Mouse (Mus musculus): ENCODE results near the gene Fcer2a. TPM values are rescaled to one million over a fixed set of nuclear protein-coding genes. Genes with fewer than 3 reads are reported as not detected.
A peak's percentile ranks its signal among the peaks of the same experiment; 100 is the strongest.

Gene Fcer2a
- polyA plus RNA-seq, 1 experiment, result not detected

DNA sequence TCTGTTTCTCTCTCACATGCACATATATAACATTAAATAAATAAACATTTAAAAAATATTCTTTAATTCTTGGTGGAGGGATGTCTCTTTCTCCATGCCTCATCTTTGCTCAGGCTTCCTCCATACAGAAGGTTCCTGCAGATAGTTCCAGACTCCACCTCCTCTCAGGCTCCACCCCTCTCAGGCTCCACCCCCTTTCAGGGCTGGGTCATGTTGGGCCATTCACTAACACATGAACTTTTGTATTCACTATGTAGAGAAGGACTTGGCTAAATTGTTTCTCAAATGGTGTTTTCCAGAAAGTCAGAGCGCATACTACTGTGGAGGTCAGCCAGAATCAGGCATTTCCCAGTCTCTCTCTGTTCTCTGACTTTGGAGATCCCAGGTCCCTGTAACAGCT lies 7.5 kb upstream of the Fcer2a start:
- TF ChIP-seq EP300 (IDR thresholded peaks at IDR 0.05; ENCODE audit: insufficient read depth, low read depth, low read length) (no peak), POLR2A (IDR thresholded peaks at IDR 0.05; ENCODE audit: insufficient read depth, low read length) (no peak), CTCF (IDR thresholded peaks at IDR 0.05; ENCODE audit: low read depth, low read length) (no peak)
- no peaks in the 10 kb centered on the region for H3K9me3 ChIP-seq (replicated peaks; ENCODE audit: control insufficient read depth, insufficient read depth, low read length, poor library complexity, severe bottlenecking)
- H3K4me3 ChIP-seq (ENCODE audit: low read depth, low read length), result no peak overlapping the region

GRCm38 (mm10) chr8:3690774-3691173 lies 3.2 kb downstream of the Fcer2a start:
- no peak overlapping the region for H3K27ac ChIP-seq (ENCODE audit: insufficient read depth, low read length)
- no peaks in the 10 kb centered on the region for H3K36me3 ChIP-seq (ENCODE audit: control insufficient read depth, insufficient read depth, low read length, poor library complexity, severe bottlenecking)
- no peak for TF ChIP-seq CTCF (IDR thresholded peaks at IDR 0.05; ENCODE audit: low read depth, low read length)
- TF ChIP-seq POLR2A (IDR thresholded peaks at IDR 0.05; ENCODE audit: insufficient read depth, low read length), result no peak
- no peak for TF ChIP-seq EP300 (IDR thresholded peaks at IDR 0.05; ENCODE audit: insufficient read depth, low read depth, low read length)
- no peaks in the 10 kb centered on the region for H3K27me3 ChIP-seq (ENCODE audit: control insufficient read depth, insufficient read depth, low read length, poor library complexity, severe bottlenecking)
- no peaks in the 10 kb centered on the region for H3K4me1 ChIP-seq (ENCODE audit: control insufficient read depth, insufficient read depth, low read length)
- no peaks in the 10 kb centered on the region for H3K9me3 ChIP-seq (replicated peaks; ENCODE audit: control insufficient read depth, insufficient read depth, low read length, poor library complexity, severe bottlenecking)
- H3K4me3 ChIP-seq (ENCODE audit: low read depth, low read length), result no peak overlapping the region
- no peak overlapping the region for H3K9ac ChIP-seq (ENCODE audit: low read depth, poor library complexity, severe bottlenecking)

More for the DNA sequence above, 7.5 kb upstream of the Fcer2a start:
- Histone ChIP-seq H3K27me3 (ENCODE audit: control insufficient read depth, insufficient read depth, low read length, poor library complexity, severe bottlenecking) (no peaks in the 10 kb centered on the region), H3K9ac (ENCODE audit: low read depth, poor library complexity, severe bottlenecking) (no peak overlapping the region), H3K4me1 (ENCODE audit: control insufficient read depth, insufficient read depth, low read length) (no peaks in the 10 kb centered on the region), H3K36me3 (ENCODE audit: control insufficient read depth, insufficient read depth, low read length, poor library complexity, severe bottlenecking) (no peaks in the 10 kb centered on the region), H3K27ac (ENCODE audit: insufficient read depth, low read length) (no peak overlapping the region)

GRCm38 (mm10) chr8:3687537-3687936 lies 6.4 kb downstream of the Fcer2a start:
- Histone ChIP-seq H3K4me3 (ENCODE audit: low read depth, low read length) (no peak overlapping the region), H3K27ac (ENCODE audit: insufficient read depth, low read length) (no peak overlapping the region), H3K9ac (ENCODE audit: low read depth, poor library complexity, severe bottlenecking) (no peak overlapping the region), H3K4me1 (ENCODE audit: control insufficient read depth, insufficient read depth, low read length) (no peaks in the 10 kb centered on the region), H3K36me3 (ENCODE audit: control insufficient read depth, insufficient read depth, low read length, poor library complexity, severe bottlenecking) (no peaks in the 10 kb centered on the region), H3K9me3 (replicated peaks; ENCODE audit: control insufficient read depth, insufficient read depth, low read length, poor library complexity, severe bottlenecking) (no peaks in the 10 kb centered on the region), H3K27me3 (ENCODE audit: control insufficient read depth, insufficient read depth, low read length, poor library complexity, severe bottlenecking) (no peaks in the 10 kb centered on the region)
- peak; percentile 17 for TF ChIP-seq CTCF (IDR thresholded peaks at IDR 0.05; ENCODE audit: low read depth, low read length)
- TF ChIP-seq POLR2A (IDR thresholded peaks at IDR 0.05; ENCODE audit: insufficient read depth, low read length), result no peak

- Histone ChIP-seq H3K9ac (ENCODE audit: low read depth, poor library complexity, severe bottlenecking) (no peak overlapping the region), H3K4me1 (ENCODE audit: control insufficient read depth, insufficient read depth, low read length) (no peaks in the 10 kb centered on the region), H3K27me3 (ENCODE audit: control insufficient read depth, insufficient read depth, low read length, poor library complexity, severe bottlenecking) (no peaks in the 10 kb centered on the region), H3K27ac (ENCODE audit: insufficient read depth, low read length) (no peak overlapping the region), H3K4me3 (ENCODE audit: low read depth, low read length) (no peak overlapping the region), H3K36me3 (ENCODE audit: control insufficient read depth, insufficient read depth, low read length, poor library complexity, severe bottlenecking) (peaks cover 7% of the 10 kb centered on the region), H3K9me3 (replicated peaks; ENCODE audit: control insufficient read depth, insufficient read depth, low read length, poor library complexity, severe bottlenecking) (no peaks in the 10 kb centered on the region)
- TF ChIP-seq EP300 (IDR thresholded peaks at IDR 0.05; ENCODE audit: insufficient read depth, low read depth, low read length), result no peak
- no peak for TF ChIP-seq POLR2A (IDR thresholded peaks at IDR 0.05; ENCODE audit: insufficient read depth, low read length)
- TF ChIP-seq CTCF (IDR thresholded peaks at IDR 0.05; ENCODE audit: low read depth, low read length), result no peak
Measured at GRCm38 (mm10) chr8:3685422-3685821, 8.6 kb downstream of the Fcer2a start.

- Histone ChIP-seq H3K9me3 (replicated peaks; ENCODE audit: control insufficient read depth, insufficient read depth, low read length, poor library complexity, severe bottlenecking) (no peaks in the 10 kb centered on the region), H3K4me3 (ENCODE audit: low read depth, low read length) (no peak overlapping the region)
Measured at GRCm38 (mm10) chr8:3684530-3684929, 9.4 kb downstream of the Fcer2a start.

DNA sequence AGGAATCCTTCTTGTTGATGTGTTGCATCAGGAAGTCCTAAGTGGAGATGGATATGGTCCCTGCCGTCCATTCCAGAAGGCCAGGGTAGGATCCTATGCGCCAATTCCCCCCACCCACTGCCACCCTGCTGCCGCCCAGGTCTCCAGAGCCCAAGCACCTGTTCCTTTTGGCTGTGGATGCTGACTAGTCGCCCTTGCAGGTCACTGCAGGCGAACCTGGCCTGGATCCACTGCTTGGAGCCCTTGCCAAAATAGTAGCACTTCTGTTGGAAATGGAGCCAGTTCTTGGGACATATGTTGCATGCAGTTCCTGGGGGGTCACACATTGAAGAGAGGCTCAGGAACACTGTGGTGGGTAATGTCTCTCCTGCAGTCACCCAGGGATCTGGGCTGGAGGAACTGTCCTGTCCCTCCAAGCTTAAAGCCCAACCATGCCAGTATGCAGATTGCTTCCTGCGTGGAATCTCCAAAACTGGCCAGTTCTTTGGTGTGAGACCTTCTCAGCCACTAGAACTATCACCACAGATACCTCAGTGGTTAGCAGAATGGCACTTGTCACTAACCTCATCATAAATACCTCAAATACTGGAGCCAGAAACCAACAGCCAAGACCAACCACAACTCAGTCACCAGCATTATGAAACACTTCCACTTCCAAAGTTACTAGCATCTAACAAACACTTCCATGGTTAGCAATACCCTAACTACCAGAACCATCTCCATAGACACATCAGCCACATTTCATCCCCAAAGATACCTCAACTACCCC lies 10.4 kb downstream of the Fcer2a start:
- no peak for TF ChIP-seq POLR2A (IDR thresholded peaks at IDR 0.05; ENCODE audit: insufficient read depth, low read length)
- no peak for TF ChIP-seq CTCF (IDR thresholded peaks at IDR 0.05; ENCODE audit: low read depth, low read length)
- no peak for TF ChIP-seq EP300 (IDR thresholded peaks at IDR 0.05; ENCODE audit: insufficient read depth, low read depth, low read length)
- Histone ChIP-seq H3K9ac (ENCODE audit: low read depth, poor library complexity, severe bottlenecking) (no peak overlapping the region), H3K36me3 (ENCODE audit: control insufficient read depth, insufficient read depth, low read length, poor library complexity, severe bottlenecking) (peaks cover 11% of the 10 kb centered on the region)

More at GRCm38 (mm10) chr8:3684530-3684929, 9.4 kb downstream of the Fcer2a start:
- H3K27ac ChIP-seq (ENCODE audit: insufficient read depth, low read length), result no peak overlapping the region
- H3K36me3 ChIP-seq (ENCODE audit: control insufficient read depth, insufficient read depth, low read length, poor library complexity, severe bottlenecking), result peaks cover 11% of the 10 kb centered on the region
- no peaks in the 10 kb centered on the region for H3K4me1 ChIP-seq (ENCODE audit: control insufficient read depth, insufficient read depth, low read length)
- H3K9ac ChIP-seq (ENCODE audit: low read depth, poor library complexity, severe bottlenecking), result no peak overlapping the region
- no peaks in the 10 kb centered on the region for H3K27me3 ChIP-seq (ENCODE audit: control insufficient read depth, insufficient read depth, low read length, poor library complexity, severe bottlenecking)
- TF ChIP-seq CTCF (IDR thresholded peaks at IDR 0.05; ENCODE audit: low read depth, low read length) (no peak), EP300 (IDR thresholded peaks at IDR 0.05; ENCODE audit: insufficient read depth, low read depth, low read length) (no peak), POLR2A (IDR thresholded peaks at IDR 0.05; ENCODE audit: insufficient read depth, low read length) (no peak)

More for the DNA sequence above, 10.4 kb downstream of the Fcer2a start:
- Histone ChIP-seq H3K9me3 (replicated peaks; ENCODE audit: control insufficient read depth, insufficient read depth, low read length, poor library complexity, severe bottlenecking) (no peaks in the 10 kb centered on the region), H3K27me3 (ENCODE audit: control insufficient read depth, insufficient read depth, low read length, poor library complexity, severe bottlenecking) (no peaks in the 10 kb centered on the region), H3K27ac (ENCODE audit: insufficient read depth, low read length) (no peak overlapping the region), H3K4me3 (ENCODE audit: low read depth, low read length) (no peak overlapping the region), H3K4me1 (ENCODE audit: control insufficient read depth, insufficient read depth, low read length) (no peaks in the 10 kb centered on the region)
